Mouse (Mus musculus) cerebellum, postnatal 10 days (tissue): Measurements from ENCODE around the gene Dock9.

Experiments
- DNase-seq, 2 experiments: peaks; one replicate each; pipeline ENCODE4 v3.0.0; 2021; ENCODE audit warnings: mixed read lengths in 2 of 2

The Dock9 gene

DNA sequence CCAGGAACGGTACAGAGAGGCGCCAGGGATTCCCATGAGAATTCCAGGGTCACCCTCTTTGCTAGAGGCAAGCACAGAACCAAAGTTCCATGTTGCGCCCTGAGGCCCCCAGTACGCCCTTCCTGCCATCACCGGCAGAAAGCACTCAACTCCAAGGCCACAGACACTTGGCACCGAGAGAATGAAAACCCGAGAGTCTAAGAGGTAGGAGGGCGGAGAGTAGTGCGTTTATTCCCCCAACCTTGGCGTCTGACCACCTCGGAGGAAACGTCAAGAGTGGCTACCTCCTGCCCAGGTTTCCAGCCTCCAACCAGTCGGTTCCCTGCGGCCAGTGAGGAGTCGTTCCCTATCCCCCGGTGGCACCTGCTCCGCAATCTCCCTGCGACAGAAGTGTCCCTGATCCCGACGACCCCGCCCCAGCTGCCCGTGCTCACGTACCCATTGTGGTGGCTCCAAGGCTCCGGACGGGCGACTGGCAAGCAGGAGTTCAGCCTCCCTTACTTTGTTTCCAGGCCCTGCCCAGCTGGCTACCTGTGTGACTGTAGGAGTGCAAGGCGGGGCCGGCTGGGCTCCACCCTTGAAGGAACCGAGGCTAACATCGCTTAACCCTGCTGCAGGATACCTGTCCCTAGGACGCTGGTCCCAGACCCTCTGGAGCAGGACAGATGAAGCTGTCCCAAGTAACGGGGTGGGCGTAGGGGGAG lies 292.7 kb downstream of the Dock9 start, which contains the start of gene Slc15a1:
TSS of gene Slc15a1 (minus strand) at position 472 of the 704 bp plus-strand sequence.
- DNase-seq = no peak

DNA sequence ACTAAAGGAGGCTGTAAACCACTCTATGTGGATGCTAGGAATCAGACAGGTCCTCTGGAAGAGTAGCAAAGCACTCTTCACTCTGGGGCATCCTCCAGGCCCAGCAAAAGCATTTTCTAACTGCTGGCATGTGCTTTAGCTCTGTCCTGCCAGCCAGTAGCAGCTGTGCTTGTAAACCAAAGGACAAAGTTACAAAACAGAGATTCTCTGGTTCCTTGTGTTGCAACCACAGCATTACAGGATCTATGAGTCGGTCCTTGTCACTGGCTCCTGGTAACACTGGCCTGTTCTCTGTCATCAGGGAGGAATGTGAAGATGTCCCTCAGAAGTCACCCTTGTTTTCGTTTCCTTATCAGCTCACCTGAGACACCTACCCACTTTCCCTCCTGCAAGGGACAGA lies 297.1 kb downstream of the Dock9 start:
- DNase-seq = no peak

DNA sequence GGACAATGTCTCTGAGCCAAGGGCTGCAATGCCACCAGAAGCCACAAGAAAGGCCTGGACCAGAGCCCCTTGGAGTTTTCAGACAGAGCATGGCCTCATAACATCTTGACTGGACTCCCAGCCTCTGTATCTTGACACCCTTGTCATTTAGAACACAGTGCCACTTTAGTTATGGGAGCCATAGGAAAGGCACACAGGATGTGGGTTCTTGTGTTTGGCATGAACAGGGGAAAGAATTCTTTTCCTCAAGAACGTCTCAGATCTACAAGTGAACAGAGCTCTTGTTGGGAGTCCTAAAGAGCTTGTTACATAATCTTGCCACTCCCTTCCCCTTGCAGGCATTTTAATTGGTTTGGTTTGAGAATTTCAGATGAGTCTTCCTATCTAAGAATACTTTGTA lies 297.9 kb downstream of the Dock9 start:
- no peak for DNase-seq

DNA sequence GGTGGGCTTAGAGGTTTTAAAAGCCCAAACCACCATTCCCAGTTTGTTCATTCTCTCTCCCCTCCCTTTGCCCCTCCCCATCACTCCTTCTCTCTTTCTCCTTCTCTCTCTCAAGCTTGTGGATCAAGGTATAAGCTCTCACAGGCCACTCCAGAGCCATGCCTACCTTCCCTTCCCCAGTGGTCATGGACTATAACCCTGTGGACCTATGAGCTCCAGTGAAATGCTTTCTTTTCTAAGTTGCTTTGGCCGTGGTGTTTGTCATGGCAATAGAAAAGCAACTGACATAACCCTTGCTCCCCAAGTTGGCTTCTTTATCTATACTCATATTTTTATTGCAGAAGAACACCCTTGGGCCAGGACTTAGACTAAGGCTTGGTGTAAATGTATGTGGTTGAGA lies 299.8 kb downstream of the Dock9 start:
- DNase-seq = no peak

DNA sequence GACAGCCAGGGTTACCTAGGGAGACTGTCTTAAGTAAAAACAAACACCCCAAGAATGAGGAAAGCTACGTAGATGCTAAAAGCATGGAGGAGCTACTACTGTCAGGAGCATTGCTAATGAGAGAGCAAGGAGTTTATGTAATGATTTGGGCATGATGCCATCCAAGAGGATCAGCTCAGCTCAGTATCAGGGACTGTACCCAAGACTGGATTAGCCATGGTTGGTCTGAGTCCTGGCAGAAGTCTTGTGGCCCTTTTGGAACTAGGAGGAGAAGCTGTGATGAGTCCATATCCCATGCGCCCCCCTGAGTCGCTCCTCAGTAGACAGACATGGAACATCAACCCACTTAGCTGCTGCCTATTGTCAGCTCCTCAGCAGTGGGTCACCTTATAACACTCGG lies 301.9 kb downstream of the Dock9 start:
- peak; percentile 66 to 68 for DNase-seq

DNA sequence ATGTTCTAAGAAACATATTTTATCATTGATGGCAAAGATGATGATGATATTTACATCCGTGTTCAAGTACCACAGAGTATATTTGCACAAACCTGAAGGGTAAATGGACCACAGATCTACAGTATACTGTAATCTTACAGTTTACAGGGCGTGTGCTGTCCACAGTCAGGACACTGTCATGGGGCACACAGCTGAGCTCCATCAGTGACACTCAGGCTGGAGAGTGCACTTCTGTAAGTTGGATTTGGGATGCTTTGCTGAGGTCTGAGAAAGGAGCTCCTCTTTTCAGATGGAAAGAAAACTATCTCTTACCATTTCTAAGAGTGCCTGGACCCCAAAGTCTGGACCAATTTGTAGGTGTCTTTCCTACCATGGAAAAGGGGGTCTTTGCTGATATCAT lies 302.5 kb downstream of the Dock9 start:
- no peak for DNase-seq

DNA sequence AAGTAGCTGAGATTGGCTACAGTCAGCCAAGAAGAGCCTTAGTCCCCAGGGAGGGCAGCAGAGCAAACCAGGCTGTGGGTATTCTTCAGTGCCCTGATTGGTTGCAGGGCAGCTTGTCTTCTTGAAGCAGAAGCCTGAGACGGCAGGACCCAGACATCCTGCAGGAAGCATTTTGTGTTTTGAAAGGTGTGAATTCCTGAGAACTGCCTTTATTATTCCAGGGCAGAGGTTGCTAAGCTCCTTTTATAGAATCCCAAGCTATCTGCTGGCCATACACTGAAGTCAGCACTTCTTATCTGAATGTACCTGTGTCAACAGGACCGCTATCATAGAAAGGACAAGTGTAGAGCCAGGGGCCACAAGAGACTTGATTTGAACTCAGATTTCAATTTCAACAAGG lies 303.4 kb downstream of the Dock9 start:
- no peak for DNase-seq

DNA sequence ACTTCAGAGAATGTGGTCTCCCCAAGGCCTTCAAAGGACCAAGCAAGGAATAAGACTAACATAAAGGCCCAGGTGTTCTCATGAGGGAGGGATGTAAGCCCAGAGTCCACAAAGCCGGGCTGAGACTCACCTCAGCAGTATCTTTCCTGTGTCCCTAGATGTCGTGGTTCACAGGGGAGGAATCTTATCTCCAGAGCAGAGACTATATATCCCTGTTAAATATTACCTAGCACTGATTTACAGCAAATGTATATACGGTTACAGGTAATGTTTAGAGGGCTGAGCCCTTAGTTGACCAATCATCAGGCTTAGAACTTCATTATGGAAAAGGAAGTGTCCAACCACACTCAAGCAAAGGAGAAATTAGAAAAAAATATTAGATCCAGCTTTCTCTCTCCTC lies 303.9 kb downstream of the Dock9 start:
- no peak for DNase-seq

DNA sequence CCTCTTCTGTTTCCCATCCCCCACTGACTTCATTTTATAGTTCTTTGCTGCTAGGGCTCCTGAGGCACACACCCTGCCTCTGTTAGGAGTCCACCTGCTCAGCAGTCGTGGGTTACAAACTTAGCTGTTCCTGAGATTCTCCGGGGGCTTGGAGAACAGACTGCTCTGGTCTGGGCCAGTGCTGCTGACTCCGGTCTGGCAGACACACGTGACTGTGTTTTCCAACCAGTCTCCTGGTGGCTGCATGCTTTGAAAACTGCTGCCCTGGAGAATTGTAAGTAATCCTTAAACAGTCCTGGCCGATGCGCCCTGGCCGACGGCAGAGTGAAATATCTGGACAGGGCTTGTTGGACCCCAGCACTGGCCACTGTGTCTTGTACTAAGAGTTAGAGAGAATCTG lies 305.3 kb downstream of the Dock9 start:
- peak; percentile 14 to 22 for DNase-seq
